Mouse (Mus musculus) embryonic fibroblast, embryonic 13.5 days (primary cell): ENCODE data around the gene Tst.

Experiments
- CTCF ChIP-seq: IDR thresholded peaks from 2 replicates; pipeline ENCODE4 v1.5.1; 2011; ENCODE audit warnings: mild to moderate bottlenecking, control low read depth, low read length, moderate library complexity, borderline replicate concordance; ENCODE audit not compliant: insufficient read depth
- POLR2A ChIP-seq: IDR thresholded peaks from 2 replicates; pipeline ENCODE4 v1.6.1; 2011; ENCODE audit warnings: low read depth, mild to moderate bottlenecking, control low read depth, low read length, moderate library complexity

GRCm38 (mm10) chr15:78365916-78366315, 39.8 kb downstream of the Tst start:
- TF ChIP-seq CTCF = no peak
- TF ChIP-seq POLR2A = no peak
